Mouse (Mus musculus) heart, postnatal 25 days (tissue): Measurements from ENCODE around the gene Slc26a10. TPM values are rescaled to one million over a fixed set of nuclear protein-coding genes. Genes with fewer than 3 reads are reported as not detected.

ENCODE experiments used
- DNase-seq: peaks from one replicate; pipeline ENCODE4 v3.0.0; 2022; ENCODE audit warnings: low spot score
- intact Hi-C: fragments of 180-260 bp; cut with DNase I; formaldehyde crosslinking; loops from one replicate; pipeline ENCODE4 v1.15.1; 2025
- total RNA-seq, 2 experiments: library from RNA; stranded (reverse); gene quantifications; 2 replicates each; pipeline ENCODE4 v1.2.3; 2021

Gene Slc26a10
- total RNA-seq, 2 experiments from 2014 or later, result 18.2 to 29.2 TPM

DNA sequence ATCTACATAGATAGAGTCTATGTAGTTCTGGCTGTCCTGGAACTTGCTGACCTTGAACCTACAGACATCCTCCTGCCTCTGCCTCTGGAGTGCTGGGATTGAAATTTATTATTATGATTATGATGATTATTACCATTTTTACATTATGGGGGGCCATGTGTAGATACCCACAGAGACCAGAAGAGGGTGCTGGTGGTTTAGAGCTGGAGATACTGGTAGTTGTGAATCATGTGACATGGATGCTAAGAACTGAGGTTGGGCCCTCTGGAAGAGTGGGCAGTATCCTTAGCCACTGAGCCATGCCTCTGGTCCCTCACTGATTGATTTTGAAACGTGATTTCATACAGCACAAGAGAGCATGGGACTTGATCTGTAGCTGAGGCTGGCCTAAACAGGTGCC lies 6.0 kb upstream of the Slc26a10 start:
- no peak for DNase-seq

GRCm38 (mm10) chr10:127185506-127185905 lies 5.1 kb upstream of the Slc26a10 start:
- no peak for DNase-seq
- intact Hi-C loops, result no loop called here

More for the DNA sequence above, 6.0 kb upstream of the Slc26a10 start:
- intact Hi-C loops, result no loop called here

DNA sequence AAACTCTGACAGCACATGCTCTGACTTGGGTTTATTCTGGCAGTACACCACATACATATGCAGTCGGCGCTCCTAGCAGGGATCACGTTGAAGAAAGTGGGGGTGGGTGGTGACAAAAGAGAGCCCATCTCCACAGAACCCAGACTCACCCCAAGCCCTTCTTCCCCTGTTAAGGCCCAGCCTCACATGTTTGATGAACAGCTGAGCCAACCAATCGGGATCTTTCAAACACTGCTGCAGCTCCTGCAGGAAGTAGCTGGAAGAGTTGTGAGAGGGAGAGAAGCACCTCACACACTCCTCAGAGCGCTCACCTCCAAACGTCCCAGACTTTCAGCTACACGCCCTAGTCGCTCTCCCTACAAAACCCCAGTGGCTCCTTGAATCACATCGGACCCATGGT lies 4.7 kb upstream of the Slc26a10 start:
- intact Hi-C loops, result no loop called here
- no peak for DNase-seq

DNA sequence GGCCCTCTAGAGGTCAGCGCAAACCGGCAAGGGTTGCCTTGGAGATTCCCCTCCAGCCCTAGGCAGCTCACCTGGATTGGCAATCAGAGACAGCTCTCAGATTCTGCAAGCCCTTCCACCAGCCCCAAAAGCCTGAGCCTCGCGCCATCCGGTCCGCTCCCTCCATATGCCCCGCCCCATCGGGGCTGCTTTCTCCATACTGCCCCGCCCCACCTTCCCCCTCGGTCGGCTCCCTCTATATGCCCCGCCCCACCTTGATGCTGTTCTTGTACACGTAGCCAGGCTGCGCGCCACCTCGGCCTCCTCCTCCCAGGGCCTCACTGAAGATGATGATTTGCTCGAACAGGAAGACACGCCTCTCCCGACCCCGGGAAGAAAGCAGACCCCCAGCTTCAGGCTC lies 3.3 kb upstream of the Slc26a10 start:
- DNase-seq, result no peak
- intact Hi-C loops, result no loop called here

- intact Hi-C loops, result no loop called here
- DNase-seq, result no peak
Measured at GRCm38 (mm10) chr10:127182624-127183023, 2.2 kb upstream of the Slc26a10 start.

GRCm38 (mm10) chr10:127181566-127181965 lies 1.1 kb upstream of the Slc26a10 start:
- no peak for DNase-seq
- intact Hi-C loops, result loop anchor here (2.0 kb wide), 1 partner anchor 29 kb away; the partner anchor contains the start of gene Pip4k2c

- DNase-seq, result no peak
- intact Hi-C loops, result loop anchor here (2.0 kb wide), 1 partner anchor 30 kb away; the partner anchor contains the start of gene Pip4k2c
Measured at GRCm38 (mm10) chr10:127180695-127181047, 226 bp upstream of the Slc26a10 start.

GRCm38 (mm10) chr10:127178286-127179027 lies 2.0 kb downstream of the Slc26a10 start:
- intact Hi-C loops, result no loop called here
- DNase-seq, result no peak

GRCm38 (mm10) chr10:127177719-127178118 lies 2.7 kb downstream of the Slc26a10 start:
- intact Hi-C loops, result loop anchor here (1.0 kb wide), 1 partner anchor 52 kb away; no protein-coding TSS in a partner anchor
- peak; percentile 63 for DNase-seq

DNA sequence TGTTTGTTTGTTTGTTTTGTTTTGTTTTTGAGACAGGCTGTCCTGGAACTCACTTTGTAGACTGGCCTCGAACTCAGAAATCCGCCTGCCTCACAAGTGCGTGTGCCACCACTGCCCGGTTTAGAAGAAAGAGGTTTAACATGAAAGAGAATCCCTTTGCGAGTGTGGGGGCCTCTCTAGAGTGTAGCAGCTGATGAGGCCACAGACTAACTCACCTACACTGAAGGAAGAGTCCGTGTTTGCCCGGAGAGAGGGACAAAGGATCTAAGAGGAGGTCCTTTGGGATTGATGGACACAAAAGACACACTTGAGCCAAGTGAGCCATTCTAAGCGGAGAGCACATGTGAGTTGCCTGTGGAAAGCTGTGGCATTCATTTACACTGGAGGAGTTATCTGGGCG lies 3.2 kb downstream of the Slc26a10 start:
- DNase-seq, result no peak
- intact Hi-C loops, result loop anchor here (1.0 kb wide), 1 partner anchor 52 kb away; no protein-coding TSS in a partner anchor

- intact Hi-C loops, result loop anchor here (1.0 kb wide), 1 partner anchor 53 kb away; no protein-coding TSS in a partner anchor
- DNase-seq, result no peak
Measured at GRCm38 (mm10) chr10:127176756-127177155, 3.7 kb downstream of the Slc26a10 start.

DNA sequence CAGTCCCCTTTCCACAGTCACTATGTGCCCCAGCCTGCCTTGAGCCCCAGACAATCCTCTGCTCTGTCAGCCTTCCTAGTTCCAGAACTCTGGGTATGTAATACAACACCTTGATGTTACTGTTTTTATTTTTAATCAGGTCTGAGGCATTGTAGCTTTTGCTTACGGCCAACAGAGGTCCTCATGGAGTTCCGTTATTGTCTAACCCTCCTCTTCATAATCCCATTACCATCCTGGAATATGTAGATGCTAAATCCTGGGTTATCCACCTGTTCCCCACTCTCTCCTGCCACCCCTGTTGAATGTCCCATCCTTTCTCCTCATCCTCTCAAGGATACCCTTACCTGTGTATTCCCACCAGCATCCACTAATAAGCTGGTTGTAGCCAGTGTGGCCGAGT lies 4.2 kb downstream of the Slc26a10 start:
- DNase-seq, result no peak
- intact Hi-C loops, result no loop called here

GRCm38 (mm10) chr10:127174170-127174569 lies 6.3 kb downstream of the Slc26a10 start:
- intact Hi-C loops, result no loop called here

GRCm38 (mm10) chr10:127173148-127174065 lies 7.0 kb downstream of the Slc26a10 start:
- no peak for DNase-seq
- intact Hi-C loops, result no loop called here

More at GRCm38 (mm10) chr10:127174170-127174569, 6.3 kb downstream of the Slc26a10 start:
- no peak for DNase-seq

DNA sequence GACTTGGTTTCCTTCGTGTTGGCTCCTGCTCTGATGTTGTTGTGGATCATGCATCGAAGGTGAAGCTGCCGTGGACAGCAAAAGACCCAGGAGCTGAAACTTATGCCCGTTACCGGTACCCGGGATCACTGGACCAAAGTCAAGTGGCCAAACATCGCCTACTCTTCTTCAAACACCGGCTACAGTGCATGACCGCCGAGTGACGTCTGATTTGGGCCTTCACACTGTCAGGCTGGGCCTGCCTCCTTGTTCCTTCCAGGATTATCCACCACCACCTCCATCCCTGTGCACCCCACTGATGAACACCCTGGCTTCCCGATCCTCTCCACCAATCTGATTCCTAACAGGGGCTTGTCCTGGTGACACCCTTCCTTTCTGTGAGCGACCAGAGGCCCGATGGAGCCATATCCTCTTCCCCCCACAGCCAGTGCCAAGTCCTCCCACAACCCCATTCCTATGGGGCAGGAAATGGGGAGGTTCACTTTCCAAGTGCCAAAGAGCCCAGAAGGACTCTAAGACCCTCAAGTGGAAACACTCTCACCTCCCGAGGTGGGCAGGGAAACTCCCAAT lies 8.7 kb downstream of the Slc26a10 start:
- no peak for DNase-seq
- intact Hi-C loops, result loop anchor here (2.0 kb wide), 1 partner anchor 143 kb away; no protein-coding TSS in a partner anchor

DNA sequence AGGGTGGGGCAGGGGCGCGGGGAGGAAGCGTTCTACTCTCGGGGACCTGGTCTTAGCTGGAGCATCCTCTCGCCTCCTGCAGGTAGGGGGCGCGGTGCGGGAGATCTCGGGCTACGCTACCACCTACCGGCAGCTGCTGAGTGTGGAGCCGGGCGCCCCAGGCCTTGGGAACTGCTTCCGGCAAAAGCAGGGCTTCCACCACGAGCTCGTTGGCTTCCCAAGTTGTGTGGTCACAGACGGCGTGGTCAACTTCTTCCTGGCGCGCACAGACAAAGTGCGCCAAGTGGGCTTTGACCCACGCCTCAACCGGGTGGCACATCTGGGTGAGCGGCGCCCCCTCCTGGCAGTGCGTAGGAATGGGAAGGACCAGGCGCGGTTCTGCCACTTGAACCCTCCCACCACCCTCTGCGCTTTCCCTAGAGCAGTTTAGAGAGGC lies 9.6 kb downstream of the Slc26a10 start:
- DNase-seq, result peak; percentile 50
- intact Hi-C loops, result loop anchor here (2.0 kb wide), 1 partner anchor 144 kb away; no protein-coding TSS in a partner anchor

- no peak for DNase-seq
- intact Hi-C loops, result loop anchor here (2.0 kb wide), 1 partner anchor 145 kb away; no protein-coding TSS in a partner anchor
Measured at GRCm38 (mm10) chr10:127170002-127170401, 10.4 kb downstream of the Slc26a10 start.

DNA sequence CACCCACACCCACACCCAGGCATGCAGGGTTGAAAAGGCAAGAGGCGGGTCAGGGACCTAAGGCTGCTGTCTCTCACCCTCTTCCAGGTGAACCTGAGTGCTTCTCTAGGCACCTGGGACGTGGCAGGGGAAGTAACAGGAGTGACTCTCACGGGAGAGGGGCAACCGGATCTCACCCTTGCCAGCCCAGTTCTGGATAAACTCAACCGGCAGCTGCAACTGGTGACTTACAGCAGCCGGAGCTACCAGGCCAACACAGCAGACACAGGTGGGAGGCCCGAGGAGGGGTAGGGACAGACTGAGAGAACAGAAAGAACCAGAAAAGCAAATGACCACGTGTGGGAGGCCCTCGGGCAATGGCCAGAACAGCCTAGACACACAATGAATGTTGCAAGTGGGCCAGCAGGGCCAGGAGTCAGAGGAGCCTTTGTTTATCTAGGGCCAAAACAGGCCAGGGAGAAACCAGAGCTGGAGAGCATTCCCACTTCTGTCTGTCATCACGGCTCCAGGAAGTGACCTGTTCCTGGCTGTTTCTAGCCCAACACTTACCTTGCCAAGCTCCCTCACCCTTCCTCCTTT lies 12.7 kb downstream of the Slc26a10 start:
- intact Hi-C loops, result loop anchor here (2.0 kb wide), 1 partner anchor 45 kb away; no protein-coding TSS in a partner anchor
- no peak for DNase-seq

DNA sequence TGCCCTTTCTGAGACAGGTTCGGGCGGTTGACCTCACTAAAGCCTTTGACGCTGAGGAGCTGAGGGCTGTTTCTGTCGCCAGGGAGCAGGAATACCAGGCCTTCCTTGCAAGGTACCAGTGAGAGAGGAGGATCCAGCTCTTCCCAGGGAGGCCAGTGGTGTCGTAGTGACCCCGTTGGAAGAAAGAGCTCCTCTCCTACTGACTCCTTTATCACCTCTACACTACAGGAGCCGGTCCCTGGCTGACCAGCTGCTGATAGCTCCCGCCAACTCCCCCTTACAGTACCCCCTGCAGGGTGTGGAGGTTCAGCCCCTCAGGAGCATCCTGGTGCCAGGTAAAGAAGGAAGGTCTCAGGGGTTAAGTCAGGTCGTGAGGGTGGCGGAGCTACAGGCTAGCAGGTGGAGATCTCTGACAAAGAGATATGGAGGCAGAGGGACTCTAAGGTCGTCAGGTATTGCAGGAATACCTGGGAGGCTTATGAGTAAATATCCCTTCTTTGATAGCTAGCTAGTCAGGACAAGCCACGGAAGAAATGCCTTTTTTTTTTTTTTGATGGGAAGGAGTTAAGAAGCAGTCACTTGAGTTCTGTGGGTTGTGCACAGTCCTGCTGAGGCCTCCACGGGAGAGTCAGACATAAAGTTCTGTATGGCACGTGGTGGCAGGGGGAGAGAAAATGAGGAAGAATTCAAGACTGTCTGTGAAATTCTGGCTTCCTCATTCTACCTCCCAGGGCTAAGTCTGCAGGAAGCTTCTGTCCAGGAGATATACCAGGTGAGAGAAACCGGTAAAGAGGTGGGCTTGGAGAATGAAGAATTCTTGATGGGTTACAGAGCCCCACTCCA lies 13.5 kb downstream of the Slc26a10 start:
- DNase-seq, result no peak
- intact Hi-C loops, result loop anchor here (2.0 kb wide), 1 partner anchor 44 kb away; no protein-coding TSS in a partner anchor
